ENCODE assay signal across 8 mouse cellular contexts in genomic region chrX:50675356-50675755, GRCm38 (mm10).
DNase-seq lines count a peak whose midpoint lies in the region; ATAC-seq and TF ChIP-seq lines count a peak whose summit lies in the region.

No protein-coding gene starts in this region.

- no peaks in the 10 kb centered on the region for H3K9me3 ChIP-seq in embryonic facial prominence, embryonic 11.5 days (replicated peaks; ENCODE audit: control insufficient read depth, low read length)
- H3K9me3 ChIP-seq in embryonic facial prominence, embryonic 10.5 days = no peaks in the 10 kb centered on the region
- no peaks in the 10 kb centered on the region for H3K9me3 ChIP-seq in liver, postnatal 0 days (ENCODE audit: low read length)

- H3K27me3 ChIP-seq in embryonic facial prominence, embryonic 11.5 days (ENCODE audit: control insufficient read depth, insufficient read depth, low read length) = no peaks in the 10 kb centered on the region
- H3K27me3 ChIP-seq in embryonic facial prominence, embryonic 10.5 days (replicated peaks; ENCODE audit: low read depth, poor library complexity, severe bottlenecking) = peaks cover 19% of the 10 kb centered on the region
- H3K27me3 ChIP-seq in liver, postnatal 0 days (ENCODE audit: insufficient read depth, low read length) = no peaks in the 10 kb centered on the region

- no peaks in the 10 kb centered on the region for H3K36me3 ChIP-seq in embryonic facial prominence, embryonic 11.5 days (replicated peaks; ENCODE audit: control insufficient read depth, insufficient read depth, low read depth, low read length)
- H3K36me3 ChIP-seq in embryonic facial prominence, embryonic 10.5 days (replicated peaks) = no peaks in the 10 kb centered on the region
- no peaks in the 10 kb centered on the region for H3K36me3 ChIP-seq in liver, postnatal 0 days (replicated peaks; ENCODE audit: insufficient read depth, low read length)

- no peaks in the 10 kb centered on the region for H3K4me1 ChIP-seq in embryonic facial prominence, embryonic 11.5 days (ENCODE audit: control insufficient read depth, insufficient read depth, low read length)
- no peaks in the 10 kb centered on the region for H3K4me1 ChIP-seq in embryonic facial prominence, embryonic 10.5 days
- H3K4me1 ChIP-seq in liver, postnatal 0 days (ENCODE audit: insufficient read depth) = no peaks in the 10 kb centered on the region

- WGBS in embryonic facial prominence, embryonic 11.5 days = 27% methylated on average over 6 of the region's 6 CpGs
- WGBS in embryonic facial prominence, embryonic 10.5 days = 37% methylated on average over 6 of the region's 6 CpGs
- 32% methylated on average over 6 of the region's 6 CpGs for WGBS in liver, postnatal 0 days (ENCODE audit: insufficient replicate concordance)

- no peak overlapping the region for H3K27ac ChIP-seq in embryonic facial prominence, embryonic 11.5 days (replicated peaks; ENCODE audit: low read depth, low read length)
- H3K27ac ChIP-seq in embryonic facial prominence, embryonic 10.5 days (replicated peaks) = no peak overlapping the region
- H3K27ac ChIP-seq in liver, postnatal 0 days (ENCODE audit: low read depth) = no peak overlapping the region

- TF ChIP-seq EP300 in liver, postnatal 0 days (IDR thresholded peaks at IDR 0.05; ENCODE audit: low read depth) = no peak

- peak; percentile 82 for DNase-seq in embryonic facial prominence, embryonic 11.5 days (ENCODE audit: low spot score)
- DNase-seq in embryonic facial prominence, embryonic 10.5 days (ENCODE audit: low spot score) = no peak
- DNase-seq in liver, postnatal 0 days = no peak
- DNase-seq in liver = no peak
- DNase-seq in brain, embryonic 18.5 days (ENCODE audit: low read depth, low spot score) = peak; percentile 26
- peak; percentile 83 for DNase-seq in retina, embryonic 14.5 days (ENCODE audit: low spot score)
- DNase-seq in frontal cortex, postnatal 36 days (ENCODE audit: low spot score in 2 of 2) = no peak
- no peak for DNase-seq in frontal cortex, postnatal 14 days (ENCODE audit: low spot score in 2 of 2)

- no peak overlapping the region for H3K4me2 ChIP-seq in embryonic facial prominence, embryonic 11.5 days (ENCODE audit: low read depth, low read length)
- no peak overlapping the region for H3K4me2 ChIP-seq in liver, postnatal 0 days (ENCODE audit: low read depth, low read length)

- H3K4me3 ChIP-seq in embryonic facial prominence, embryonic 11.5 days (ENCODE audit: low read depth, low read length) = no peak overlapping the region
- no peak overlapping the region for H3K4me3 ChIP-seq in embryonic facial prominence, embryonic 10.5 days
- H3K4me3 ChIP-seq in liver, postnatal 0 days (ENCODE audit: low read depth, low read length) = no peak overlapping the region

- peak; percentile 60 for TF ChIP-seq CTCF in liver, postnatal 0 days (IDR thresholded peaks at IDR 0.05; ENCODE audit: low read depth)

- no peak for ATAC-seq in embryonic facial prominence, embryonic 11.5 days (replicated peaks; ENCODE audit: insufficient number of reproducible peaks, low FRiP score, low TSS enrichment, low read depth)
- ATAC-seq in liver, postnatal 0 days = no peak

- H3K9ac ChIP-seq in embryonic facial prominence, embryonic 11.5 days (replicated peaks; ENCODE audit: low read length) = no peak overlapping the region
- H3K9ac ChIP-seq in liver, postnatal 0 days (replicated peaks) = no peak overlapping the region

Comparison
In these comparisons a context has a peak if more than half of its experiments do, and no peak if none do; other contexts are left out.
1. DNase-seq: peak in embryonic facial prominence, embryonic 11.5 days (single experiment), brain, embryonic 18.5 days (single experiment) and retina, embryonic 14.5 days (single experiment); none in embryonic facial prominence, embryonic 10.5 days (single experiment), liver, postnatal 0 days (single experiment), liver (single experiment), frontal cortex, postnatal 36 days (0 of 2) and frontal cortex, postnatal 14 days (0 of 2).